Mouse (Mus musculus): ENCODE results near the gene Srp68. TPM values are rescaled to one million over a fixed set of nuclear protein-coding genes. Genes with fewer than 3 reads are reported as not detected.

Srp68 gene
- total and polyA plus RNA-seq, 3 experiments, result 146 to 228 (median 180) TPM

DNA sequence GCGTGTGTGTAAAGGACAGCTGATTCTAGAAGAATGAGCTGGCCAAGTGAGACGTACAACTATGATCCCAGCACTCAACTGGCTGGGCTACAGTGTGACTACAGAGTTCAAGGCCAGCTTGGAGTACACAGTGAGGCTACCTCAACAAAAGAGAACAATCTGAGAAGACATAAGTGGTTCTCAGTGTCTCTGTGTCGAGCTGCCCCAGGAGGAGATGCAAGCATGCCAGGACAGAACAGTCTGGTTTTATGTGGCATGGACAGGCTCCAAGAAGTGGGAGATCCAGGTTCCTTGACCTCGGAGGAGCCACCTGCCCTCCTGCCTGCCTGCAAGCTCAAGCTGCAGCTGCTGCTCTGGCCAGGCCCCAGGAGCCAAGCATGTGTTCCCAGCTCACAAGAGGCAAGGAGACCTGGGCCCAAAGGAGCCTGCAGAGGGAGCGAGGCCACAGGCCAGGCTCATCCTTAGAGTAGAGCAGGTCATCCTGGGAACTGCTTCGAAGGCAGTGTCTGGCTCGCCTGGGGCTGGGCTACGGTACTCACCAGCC, 22.2 kb upstream of the Srp68 start:
- no peak for DNase-seq (ENCODE audit: low read depth, low spot score)
- peaks cover 0 to 2% of the 10 kb centered on the region in 2 experiments; a peak in 1 of 4 replicates for H3K36me3 ChIP-seq (ENCODE audit: control insufficient read depth in 1 of 2, insufficient read depth in 2 of 2, low read length in 2 of 2)
- no peaks in the 10 kb centered on the region for H3K79me2 ChIP-seq (ENCODE audit: control insufficient read depth, insufficient read depth, low read length, poor library complexity)
- H3K4me3 ChIP-seq (ENCODE audit: control insufficient read depth in 1 of 2, insufficient read depth in 1 of 2, low read depth in 2 of 2, low read length in 2 of 2), result no peak overlapping the region
- H3K27me3 ChIP-seq (ENCODE audit: control insufficient read depth in 1 of 2, insufficient read depth in 2 of 2, low read length in 2 of 2), result no peaks in the 10 kb centered on the region
- H3K9me3 ChIP-seq (replicated peaks; ENCODE audit: insufficient read depth, low read length), result no peaks in the 10 kb centered on the region
- no peak overlapping the region for H3K9ac ChIP-seq (ENCODE audit: control insufficient read depth, low read depth, low read length, poor library complexity, severe bottlenecking)
- no peaks in the 10 kb centered on the region for H3K4me1 ChIP-seq (ENCODE audit: control insufficient read depth in 1 of 2, insufficient read depth in 2 of 2, low read length in 2 of 2)
- no peak overlapping the region for H3K27ac ChIP-seq (ENCODE audit: control insufficient read depth, low read depth, low read length)
- TF ChIP-seq GATA1 (IDR thresholded peaks at IDR 0.05; ENCODE audit: low read depth, low read length) (no peak), MEF2A (IDR thresholded peaks at IDR 0.05; ENCODE audit: extremely low read depth, insufficient replicate concordance, low read depth, low read length, poor library complexity, severe bottlenecking) (no peak), SMC3 (IDR thresholded peaks at IDR 0.05; ENCODE audit: low read depth, low read length) (no peak)

GRCm38 (mm10) chr11:116294319-116294718, 20.3 kb upstream of the Srp68 start:
- no peaks in the 10 kb centered on the region for H3K79me2 ChIP-seq (ENCODE audit: control insufficient read depth, insufficient read depth, low read length, poor library complexity)
- DNase-seq (ENCODE audit: low read depth, low spot score), result peak; percentile 78
- no peaks in the 10 kb centered on the region for H3K9me3 ChIP-seq (replicated peaks; ENCODE audit: insufficient read depth, low read length)
- TF ChIP-seq MAX (IDR thresholded peaks at IDR 0.05; ENCODE audit: low read length), result no peak
- TF ChIP-seq TAL1 (IDR thresholded peaks at IDR 0.05; ENCODE audit: low read length), result no peak
- TF ChIP-seq TCF12 (IDR thresholded peaks at IDR 0.05; ENCODE audit: low read depth, low read length), result no peak
- TF ChIP-seq HCFC1 (IDR thresholded peaks at IDR 0.05; ENCODE audit: low read depth, low read length), result 0 out of 2 replicates have a peak, but pooled peaks have one; percentile 43
- no peak for TF ChIP-seq USF2 (IDR thresholded peaks at IDR 0.05; ENCODE audit: borderline replicate concordance in 1 of 2, insufficient read depth in 1 of 2, low read depth in 1 of 2, low read length in 2 of 2)
- peak; percentile 86 for TF ChIP-seq RAD21 (IDR thresholded peaks at IDR 0.05; ENCODE audit: low read depth, low read length)
- no peak for TF ChIP-seq ETS1 (IDR thresholded peaks at IDR 0.05; ENCODE audit: low read depth, low read length)
- TF ChIP-seq CTCF (IDR thresholded peaks at IDR 0.05 in 2 of 3, conservative IDR thresholded peaks at IDR 0.05 in 1 of 3; ENCODE audit: control insufficient read depth in 1 of 3, insufficient read depth in 1 of 3, low read depth in 2 of 3, low read length in 3 of 3, poor library complexity in 1 of 3, severe bottlenecking in 1 of 3), result peak; percentile 90 to 96 (median 92)
- peak; percentile 83 for TF ChIP-seq SMC3 (IDR thresholded peaks at IDR 0.05; ENCODE audit: low read depth, low read length)
- TF ChIP-seq MYC (IDR thresholded peaks at IDR 0.05; ENCODE audit: low read depth, low read length), result no peak
- no peak for TF ChIP-seq UBTF (IDR thresholded peaks at IDR 0.05; ENCODE audit: borderline replicate concordance, insufficient read depth, low read depth, low read length)
- no peak for TF ChIP-seq GABPA (IDR thresholded peaks at IDR 0.05; ENCODE audit: low read depth, low read length)
- no peak for TF ChIP-seq NELFE (IDR thresholded peaks at IDR 0.05; ENCODE audit: low read depth, low read length)
- TF ChIP-seq MAFK (IDR thresholded peaks at IDR 0.05; ENCODE audit: borderline replicate concordance, low read depth, low read length), result no peak
- TF ChIP-seq EP300 (IDR thresholded peaks at IDR 0.05; ENCODE audit: low read depth in 1 of 2, low read length in 2 of 2), result no peak
- no peak for TF ChIP-seq MAZ (IDR thresholded peaks at IDR 0.05; ENCODE audit: low read depth, low read length)
- no peak for TF ChIP-seq E2F4 (IDR thresholded peaks at IDR 0.05; ENCODE audit: borderline replicate concordance, low read depth, low read length)
- peak; percentile 67 for TF ChIP-seq ZC3H11A (IDR thresholded peaks at IDR 0.05; ENCODE audit: low read depth, low read length)
- no peak for TF ChIP-seq MYB (IDR thresholded peaks at IDR 0.05; ENCODE audit: low read depth, low read length)
- TF ChIP-seq CHD1 (IDR thresholded peaks at IDR 0.05; ENCODE audit: low read depth, low read length), result no peak
- TF ChIP-seq SIN3A (IDR thresholded peaks at IDR 0.05; ENCODE audit: low read length), result peak; percentile 34; the same call in 1 of the 2 replicates
- no peak for TF ChIP-seq POLR2AphosphoS5 (IDR thresholded peaks at IDR 0.05; ENCODE audit: borderline replicate concordance, low read depth, low read length)
- TF ChIP-seq RCOR1 (IDR thresholded peaks at IDR 0.05; ENCODE audit: low read depth, low read length), result no peak
- no peak for TF ChIP-seq ZKSCAN1 (IDR thresholded peaks at IDR 0.05; ENCODE audit: low read depth, low read length)
- TF ChIP-seq POLR2AphosphoS2 (IDR thresholded peaks at IDR 0.05; ENCODE audit: low read length), result no peak
- no peak for TF ChIP-seq POLR2A (IDR thresholded peaks at IDR 0.05; ENCODE audit: control insufficient read depth in 1 of 2, insufficient read depth in 1 of 2, low read depth in 1 of 2, low read length in 2 of 2, poor library complexity in 1 of 2)
- TF ChIP-seq NRF1 (IDR thresholded peaks at IDR 0.05; ENCODE audit: insufficient read depth, low read depth, low read length, poor library complexity, severe bottlenecking), result no peak
- TF ChIP-seq TBP (IDR thresholded peaks at IDR 0.05; ENCODE audit: low read depth, low read length), result no peak
- no peak overlapping the region for H3K27ac ChIP-seq (ENCODE audit: control insufficient read depth, low read depth, low read length)
- no peaks in the 10 kb centered on the region for H3K27me3 ChIP-seq (ENCODE audit: control insufficient read depth in 1 of 2, insufficient read depth in 2 of 2, low read length in 2 of 2)
- no peaks in the 10 kb centered on the region for H3K4me1 ChIP-seq (ENCODE audit: control insufficient read depth in 1 of 2, insufficient read depth in 2 of 2, low read length in 2 of 2)
- peaks cover 0 to 2% of the 10 kb centered on the region in 2 experiments; a peak in 1 of 4 replicates for H3K36me3 ChIP-seq (ENCODE audit: control insufficient read depth in 1 of 2, insufficient read depth in 2 of 2, low read length in 2 of 2)
- no peak overlapping the region for H3K4me3 ChIP-seq (ENCODE audit: control insufficient read depth in 1 of 2, insufficient read depth in 1 of 2, low read depth in 2 of 2, low read length in 2 of 2)
- H3K9ac ChIP-seq (ENCODE audit: control insufficient read depth, low read depth, low read length, poor library complexity, severe bottlenecking), result no peak overlapping the region
